Mouse (Mus musculus) ES-Bruce4 (cell line): ENCODE results near the gene Fbxw10.

Source experiments
- CTCF ChIP-seq: IDR thresholded peaks from one replicate; pipeline ENCODE4 v1.8.1; 2011; ENCODE audit warnings: low read depth, low read length
- EP300 ChIP-seq: IDR thresholded peaks from 2 replicates; pipeline ENCODE4 v1.6.1; 2011; ENCODE audit warnings: low read depth, low read length; ENCODE audit not compliant: insufficient read depth
- POLR2A ChIP-seq: IDR thresholded peaks from one replicate; pipeline ENCODE4 v1.8.1; 2011; ENCODE audit warnings: low read length; ENCODE audit not compliant: insufficient read depth

DNA sequence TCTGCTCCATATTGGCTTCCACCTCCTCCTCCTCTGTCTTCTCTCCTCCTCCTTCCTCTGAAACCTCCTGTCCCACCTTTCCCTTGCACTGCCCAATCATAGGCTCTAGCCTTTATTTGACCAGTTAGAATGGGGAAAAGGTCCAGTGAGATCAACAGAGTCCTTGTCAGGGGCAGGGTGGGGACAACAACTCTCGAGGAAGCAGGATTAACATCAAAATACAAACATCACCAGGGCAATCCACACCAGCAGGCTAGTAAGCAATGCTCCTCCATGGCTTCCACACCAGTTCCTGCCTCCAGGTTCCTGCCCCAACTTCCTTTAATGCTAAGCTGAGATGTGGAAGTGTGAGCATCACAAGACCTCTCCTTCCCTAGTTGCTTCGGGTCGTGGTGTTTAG is 1.1 kb upstream of the Fbxw10 start:
- TF ChIP-seq CTCF (no peak), POLR2A (no peak), EP300 (peak; percentile 68; the same call in 1 of the 2 replicates)
